Mouse (Mus musculus): ENCODE measurements around the gene Crygd.

DNA sequence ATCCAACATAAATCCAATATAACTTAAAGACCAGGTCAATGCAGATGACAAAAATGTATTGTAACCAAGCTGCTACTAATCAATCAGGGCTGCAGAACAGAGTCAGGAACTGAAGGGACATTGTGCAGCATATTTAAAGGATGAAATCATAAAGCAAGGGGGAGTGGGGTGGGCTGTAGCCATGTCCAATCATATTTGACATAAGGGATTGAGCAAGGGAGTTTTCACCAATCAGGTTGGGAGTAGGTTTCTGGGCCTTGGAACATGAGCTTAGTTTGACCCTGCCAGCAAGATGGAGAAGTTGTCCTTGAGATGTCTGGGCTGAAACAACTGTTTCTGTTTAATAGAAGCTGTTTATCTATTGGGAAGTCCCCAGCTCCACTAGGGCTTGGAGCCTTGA, 30.6 kb downstream of the Crygd start, which contains the start of gene Akr1cl:
- TF ChIP-seq CTCF (IDR thresholded peaks at IDR 0.05; ENCODE audit: borderline replicate concordance, control insufficient read depth, extremely low read depth, insufficient read depth, low read length, poor library complexity) (no peak), POLR2A (IDR thresholded peaks at IDR 0.05; ENCODE audit: control insufficient read depth, extremely low read depth, insufficient read depth, low read length, poor library complexity) (no peak)
